Comparison of ENCODE assay signal across 9 mouse cellular contexts in genomic region chr5:75156554-75157036, GRCm38 (mm10). TPM values are rescaled to one million over a fixed set of nuclear protein-coding genes. Genes with fewer than 3 reads are reported as not detected.
DNase-seq lines count a peak whose midpoint lies in the region; ATAC-seq and TF ChIP-seq lines count a peak whose summit lies in the region.
"Had no signal": no experiment of that assay in that cellular context is flagged by ENCODE, and none has a peak within 500 bp of the region (broad histone marks: within the 10 kb centered on the region; RNA-seq: fewer than 3 reads in every experiment).

No protein-coding gene starts in this region.

- peak overlapping the region; percentile 79 for H3K4me3 ChIP-seq in E14TG2a.4 (replicated peaks; ENCODE audit: low read length)
- peak overlapping the region; percentile 79 for H3K4me3 ChIP-seq in embryonic facial prominence, embryonic 12.5 days
- H3K4me3 ChIP-seq in hindbrain, embryonic 16.5 days (ENCODE audit: low read length), result peak overlapping the region; percentile 46
- H3K4me3 ChIP-seq in lung, embryonic 16.5 days (ENCODE audit: low read length), result peak overlapping the region; percentile 51
- H3K4me3 ChIP-seq in stomach, embryonic 14.5 days (ENCODE audit: low read depth, low read length), result peak overlapping the region; percentile 63

- H3K27ac ChIP-seq in embryonic facial prominence, embryonic 12.5 days, result peak overlapping the region; percentile 100
- H3K27ac ChIP-seq in hindbrain, embryonic 16.5 days (ENCODE audit: low read depth, low read length), result no peak overlapping the region; the same call in 1 of the 2 replicates
- H3K27ac ChIP-seq in lung, embryonic 16.5 days (ENCODE audit: low read length), result peak overlapping the region; percentile 59; the same call in 1 of the 2 replicates
- H3K27ac ChIP-seq in stomach, embryonic 14.5 days (ENCODE audit: low read length), result peak overlapping the region; percentile 77

- H3K27me3 ChIP-seq in E14TG2a.4 (ENCODE audit: insufficient read depth, low read length), result peaks cover 74% of the 10 kb centered on the region
- no peaks in the 10 kb centered on the region; the same call in 1 of the 2 replicates for H3K27me3 ChIP-seq in embryonic facial prominence, embryonic 12.5 days
- peaks cover 3% of the 10 kb centered on the region; the same call in 1 of the 2 replicates for H3K27me3 ChIP-seq in hindbrain, embryonic 16.5 days (replicated peaks; ENCODE audit: control insufficient read depth, insufficient read depth, low read length)
- H3K27me3 ChIP-seq in lung, embryonic 16.5 days (ENCODE audit: control insufficient read depth, insufficient read depth, low read depth, low read length), result peaks cover 7% of the 10 kb centered on the region
- H3K27me3 ChIP-seq in stomach, embryonic 14.5 days (ENCODE audit: control insufficient read depth, insufficient read depth, low read length), result no peaks in the 10 kb centered on the region

- no peak for DNase-seq in frontal cortex, postnatal 14 days (ENCODE audit: low spot score in 2 of 2)
- DNase-seq in adrenal gland, postnatal 10 days, result no peak

- H3K36me3 ChIP-seq in E14TG2a.4 (ENCODE audit: insufficient read depth, low read length), result no peaks in the 10 kb centered on the region
- peaks cover 10% of the 10 kb centered on the region for H3K36me3 ChIP-seq in embryonic facial prominence, embryonic 12.5 days
- no peaks in the 10 kb centered on the region for H3K36me3 ChIP-seq in hindbrain, embryonic 16.5 days (ENCODE audit: control insufficient read depth, insufficient read depth, low read length)
- H3K36me3 ChIP-seq in lung, embryonic 16.5 days (ENCODE audit: control insufficient read depth, insufficient read depth, low read length), result no peaks in the 10 kb centered on the region
- H3K36me3 ChIP-seq in stomach, embryonic 14.5 days (ENCODE audit: control insufficient read depth, insufficient read depth, low read length), result peaks cover 5% of the 10 kb centered on the region; the same call in 1 of the 2 replicates

- TF ChIP-seq CTCF in E14TG2a.4 (conservative IDR thresholded peaks at IDR 0.05; ENCODE audit: low read length), result no peak

- H3K4me2 ChIP-seq in embryonic facial prominence, embryonic 12.5 days (replicated peaks), result peak overlapping the region; percentile 76
- H3K4me2 ChIP-seq in hindbrain, embryonic 16.5 days (ENCODE audit: low read length), result peak overlapping the region; percentile 77
- H3K4me2 ChIP-seq in lung, embryonic 16.5 days (ENCODE audit: low read depth, low read length), result peak overlapping the region; percentile 81
- H3K4me2 ChIP-seq in stomach, embryonic 14.5 days (replicated peaks; ENCODE audit: low read depth, low read length), result peak overlapping the region; percentile 88

- WGBS in embryonic facial prominence, embryonic 12.5 days, result under 1% methylated on average over 21 of the region's 21 CpGs
- WGBS in hindbrain, embryonic 16.5 days, result under 1% methylated on average over 19 of the region's 21 CpGs
- WGBS in lung, embryonic 16.5 days, result under 1% methylated on average over 21 of the region's 21 CpGs
- WGBS in stomach, embryonic 14.5 days, result under 1% methylated on average over 21 of the region's 21 CpGs

- peak overlapping the region; percentile 95 for H3K9ac ChIP-seq in embryonic facial prominence, embryonic 12.5 days
- H3K9ac ChIP-seq in hindbrain, embryonic 16.5 days (ENCODE audit: low read depth, low read length), result peak overlapping the region; percentile 42
- peak overlapping the region; percentile 71 for H3K9ac ChIP-seq in lung, embryonic 16.5 days (ENCODE audit: low read length)
- H3K9ac ChIP-seq in stomach, embryonic 14.5 days (replicated peaks; ENCODE audit: low read depth, low read length), result peak overlapping the region; percentile 69

- H3K4me1 ChIP-seq in E14TG2a.4 (replicated peaks; ENCODE audit: low read depth, low read length), result peaks cover 39% of the 10 kb centered on the region
- H3K4me1 ChIP-seq in embryonic facial prominence, embryonic 12.5 days, result peaks cover 18% of the 10 kb centered on the region
- H3K4me1 ChIP-seq in hindbrain, embryonic 16.5 days (ENCODE audit: control insufficient read depth, insufficient read depth, low read depth, low read length), result peaks cover 12% of the 10 kb centered on the region
- 0 out of 2 replicates have a peak, but pooled peaks cover 3% of the 10 kb centered on the region for H3K4me1 ChIP-seq in lung, embryonic 16.5 days (replicated peaks; ENCODE audit: control insufficient read depth, insufficient read depth, low read length)
- peaks cover 16% of the 10 kb centered on the region; the same call in 1 of the 2 replicates for H3K4me1 ChIP-seq in stomach, embryonic 14.5 days (ENCODE audit: control insufficient read depth, insufficient read depth, low read length)

- no peaks in the 10 kb centered on the region for H3K9me3 ChIP-seq in E14TG2a.4 (ENCODE audit: low read length)
- H3K9me3 ChIP-seq in embryonic facial prominence, embryonic 12.5 days, result no peaks in the 10 kb centered on the region
- H3K9me3 ChIP-seq in hindbrain, embryonic 16.5 days (ENCODE audit: control insufficient read depth, low read length), result no peaks in the 10 kb centered on the region
- no peaks in the 10 kb centered on the region for H3K9me3 ChIP-seq in lung, embryonic 16.5 days (ENCODE audit: control insufficient read depth, low read length)
- H3K9me3 ChIP-seq in stomach, embryonic 14.5 days (ENCODE audit: control insufficient read depth, low read depth, low read length), result no peaks in the 10 kb centered on the region

- peak; percentile 60 for ATAC-seq in frontal cortex, adult (ENCODE audit: low TSS enrichment)
- peak; percentile 7; the same call in 1 of the 2 replicates for ATAC-seq in embryonic facial prominence, embryonic 12.5 days (ENCODE audit: insufficient number of reproducible peaks, insufficient read depth, low FRiP score, low TSS enrichment)
- ATAC-seq in hindbrain, embryonic 16.5 days, result peak; percentile 35
- ATAC-seq in lung, embryonic 16.5 days (ENCODE audit: low read depth), result 0 out of 2 replicates have a peak, but pooled peaks have one; percentile 3
- no peak for ATAC-seq in stomach, embryonic 14.5 days (ENCODE audit: insufficient number of reproducible peaks, insufficient read depth, low FRiP score, low read depth)

RNA-seq across cellular contexts. Expression of gene Pdgfra, which starts 4.5 kb away (rescaled TPM):
- polyA plus RNA-seq in embryonic facial prominence, embryonic 12.5 days (2016; fragmentation: Nextera tagmentation; extraction: Ambion mirVana), result 125 and 127 TPM in 2 replicates
- polyA plus RNA-seq in hindbrain, embryonic 16.5 days (2015; fragmentation: Nextera tagmentation; extraction: Ambion mirVana), result 20.8 and 22.1 TPM in 2 replicates
- 53.3 and 53.6 TPM in 2 replicates for polyA plus RNA-seq in lung, embryonic 16.5 days (2015; fragmentation: Nextera tagmentation; extraction: Ambion mirVana)
- polyA plus RNA-seq in stomach, embryonic 14.5 days (2014; fragmentation: Nextera tagmentation; extraction: Ambion mirVana), result 56.3 and 57.7 TPM in 2 replicates
- 10 to 100 TPM; 32.1 to 35.6 TPM for total RNA-seq in adrenal gland, postnatal 10 days (2021)
- total RNA-seq: hematopoietic stem cell, adult 5-6 weeks had no signal

Comparison
In these comparisons a context has a peak if more than half of its experiments do, and no peak if none do; other contexts are left out.
1. H3K9ac ChIP-seq: peak in every context shown above with its lines; median percentile 95 in embryonic facial prominence, embryonic 12.5 days; 71 in lung, embryonic 16.5 days; 69 in stomach, embryonic 14.5 days; 42 in hindbrain, embryonic 16.5 days.